10 mouse cellular contexts compared by ENCODE assay signal in genomic region chr4:41645488-41645887, GRCm38 (mm10). TPM values are rescaled to one million over a fixed set of nuclear protein-coding genes. Genes with fewer than 3 reads are reported as not detected.
DNase-seq lines count a peak whose midpoint lies in the region; ATAC-seq and TF ChIP-seq lines count a peak whose summit lies in the region.
"Had no signal": no experiment of that assay in that cellular context is flagged by ENCODE, and none has a peak within 500 bp of the region (broad histone marks: within the 10 kb centered on the region; RNA-seq: fewer than 3 reads in every experiment).

No protein-coding gene starts in this region.

- peak; percentile 60 for DNase-seq in forebrain, embryonic 14.5 days (ENCODE audit: low spot score)
- DNase-seq in 416B (ENCODE audit: low read depth): peak; percentile 45
- peak; percentile 74 for DNase-seq in lung, embryonic 14.5 days
- no peak for DNase-seq in neural tube, embryonic 10.5 days (ENCODE audit: extremely low spot score, low spot score)
- DNase-seq in hindbrain, embryonic 11.5 days (ENCODE audit: low spot score): no peak
- DNase-seq in T-cell, adult 2 months (ENCODE audit: low spot score): no peak

- no peak overlapping the region for H3K4me2 ChIP-seq in forebrain, embryonic 14.5 days (ENCODE audit: low read length)
- H3K4me2 ChIP-seq in forebrain, embryonic 12.5 days: no peak overlapping the region
- H3K4me2 ChIP-seq in lung, embryonic 14.5 days: no peak overlapping the region
- no peak overlapping the region for H3K4me2 ChIP-seq in hindbrain, embryonic 11.5 days (replicated peaks; ENCODE audit: low read depth, low read length)

- whole genome bisulfite sequencing in forebrain, embryonic 14.5 days: 37% methylated on average over 5 of the region's 5 CpGs
- 37% methylated on average over 5 of the region's 5 CpGs for WGBS in forebrain, embryonic 12.5 days
- 18% methylated on average over 5 of the region's 5 CpGs for WGBS in lung, embryonic 14.5 days
- 41% methylated on average over 5 of the region's 5 CpGs for WGBS in hindbrain, embryonic 11.5 days

- no peaks in the 10 kb centered on the region for H3K27me3 ChIP-seq in forebrain, embryonic 14.5 days (replicated peaks; ENCODE audit: control insufficient read depth, insufficient read depth, low read length)
- peaks cover 4% of the 10 kb centered on the region; the same call in 1 of the 2 replicates for H3K27me3 ChIP-seq in forebrain, embryonic 12.5 days
- H3K27me3 ChIP-seq in lung, embryonic 14.5 days (ENCODE audit: insufficient read depth, low read length): no peaks in the 10 kb centered on the region; the same call in 1 of the 2 replicates
- H3K27me3 ChIP-seq in hindbrain, embryonic 11.5 days (ENCODE audit: control insufficient read depth, insufficient read depth, low read length): no peaks in the 10 kb centered on the region

- peaks cover 3% of the 10 kb centered on the region; the same call in 1 of the 2 replicates for H3K4me1 ChIP-seq in forebrain, embryonic 14.5 days (ENCODE audit: control insufficient read depth, insufficient read depth, low read length)
- peaks cover 20% of the 10 kb centered on the region for H3K4me1 ChIP-seq in forebrain, embryonic 12.5 days
- H3K4me1 ChIP-seq in lung, embryonic 14.5 days (ENCODE audit: insufficient read depth): no peaks in the 10 kb centered on the region
- peaks cover 4% of the 10 kb centered on the region; the same call in 1 of the 2 replicates for H3K4me1 ChIP-seq in hindbrain, embryonic 11.5 days (replicated peaks; ENCODE audit: control insufficient read depth, insufficient read depth, low read length)

- H3K9ac ChIP-seq in forebrain, embryonic 14.5 days (ENCODE audit: low read length): no peak overlapping the region
- no peak overlapping the region for H3K9ac ChIP-seq in forebrain, embryonic 12.5 days
- no peak overlapping the region for H3K9ac ChIP-seq in lung, embryonic 14.5 days
- H3K9ac ChIP-seq in hindbrain, embryonic 11.5 days (ENCODE audit: low read depth, low read length): no peak overlapping the region

- TF ChIP-seq CTCF in lung, embryonic 14.5 days (IDR thresholded peaks at IDR 0.05; ENCODE audit: low read depth): peak; percentile 71

- H3K27ac ChIP-seq in forebrain, embryonic 14.5 days (ENCODE audit: low read depth, low read length): no peak overlapping the region
- H3K27ac ChIP-seq in forebrain, embryonic 12.5 days: no peak overlapping the region
- no peak overlapping the region for H3K27ac ChIP-seq in lung, embryonic 14.5 days (ENCODE audit: low read depth)
- H3K27ac ChIP-seq in hindbrain, embryonic 11.5 days (ENCODE audit: low read depth, low read length): no peak overlapping the region

- ATAC-seq in forebrain, embryonic 14.5 days: peak; percentile 44; the same call in 1 of the 2 replicates
- ATAC-seq in forebrain, embryonic 12.5 days (ENCODE audit: low FRiP score): no peak
- peak; percentile 89 for ATAC-seq in common myeloid progenitor, adult 5-6 weeks (replicated peaks; ENCODE audit: low read depth, poor library complexity, severe bottlenecking)
- peak; percentile 47; the same call in 1 of the 2 replicates for ATAC-seq in lung, embryonic 14.5 days (ENCODE audit: insufficient read depth)
- no peak for ATAC-seq in hindbrain, embryonic 11.5 days (ENCODE audit: low FRiP score)

- H3K4me3 ChIP-seq in forebrain, embryonic 14.5 days (ENCODE audit: low read depth, low read length): no peak overlapping the region
- H3K4me3 ChIP-seq in forebrain, embryonic 12.5 days (replicated peaks): no peak overlapping the region
- no peak overlapping the region for H3K4me3 ChIP-seq in lung, embryonic 14.5 days (ENCODE audit: low read depth, low read length)
- no peak overlapping the region for H3K4me3 ChIP-seq in hindbrain, embryonic 11.5 days (ENCODE audit: low read depth, low read length)
- H3K4me3 ChIP-seq: erythroblast, embryonic 14.5 days had no signal

- no peaks in the 10 kb centered on the region for H3K9me3 ChIP-seq in forebrain, embryonic 14.5 days (replicated peaks; ENCODE audit: control insufficient read depth, low read length)
- H3K9me3 ChIP-seq in forebrain, embryonic 12.5 days: no peaks in the 10 kb centered on the region
- H3K9me3 ChIP-seq in lung, embryonic 14.5 days (ENCODE audit: low read depth, low read length): no peaks in the 10 kb centered on the region
- H3K9me3 ChIP-seq in hindbrain, embryonic 11.5 days (ENCODE audit: control insufficient read depth, low read length): no peaks in the 10 kb centered on the region
- H3K9me3 ChIP-seq: G1E had no signal

- no peaks in the 10 kb centered on the region for H3K36me3 ChIP-seq in forebrain, embryonic 14.5 days (ENCODE audit: control insufficient read depth, insufficient read depth, low read length)
- no peaks in the 10 kb centered on the region for H3K36me3 ChIP-seq in forebrain, embryonic 12.5 days (replicated peaks)
- no peaks in the 10 kb centered on the region for H3K36me3 ChIP-seq in lung, embryonic 14.5 days (ENCODE audit: insufficient read depth)
- H3K36me3 ChIP-seq in hindbrain, embryonic 11.5 days (ENCODE audit: control insufficient read depth, insufficient read depth, low read length): no peaks in the 10 kb centered on the region
- H3K36me3 ChIP-seq: G1E had no signal

RNA-seq across cellular contexts. Expression of gene Enho, which starts 5.4 kb away (rescaled TPM):
- 64.7 and 73.9 TPM in 2 replicates for polyA plus RNA-seq in forebrain, embryonic 14.5 days (2014; fragmentation: Nextera tagmentation; extraction: Ambion mirVana)
- 43.2 and 44.7 TPM in 2 replicates for polyA plus RNA-seq in forebrain, embryonic 12.5 days (2016; fragmentation: Nextera tagmentation; extraction: Ambion mirVana)
- total RNA-seq in common myeloid progenitor, adult 5-6 weeks (2017): not detected in 2 replicates
- 11.5 and 15.4 TPM in 2 replicates for polyA plus RNA-seq in lung, embryonic 14.5 days (2014; fragmentation: Nextera tagmentation; extraction: Ambion mirVana)
- 42.4 and 42.7 TPM in 2 replicates for polyA plus RNA-seq in hindbrain, embryonic 11.5 days (2014; fragmentation: Nextera tagmentation; extraction: Ambion mirVana)
- polyA plus RNA-seq: G1E had no signal

RNA-seq across cellular contexts. Expression of gene Cntfr, which starts 51.4 kb away (rescaled TPM):
- polyA plus RNA-seq in forebrain, embryonic 14.5 days (2014; fragmentation: Nextera tagmentation; extraction: Ambion mirVana): 12.6 and 12.7 TPM in 2 replicates
- polyA plus RNA-seq in forebrain, embryonic 12.5 days (2016; fragmentation: Nextera tagmentation; extraction: Ambion mirVana): 21.9 and 28.3 TPM in 2 replicates
- total RNA-seq in common myeloid progenitor, adult 5-6 weeks (2017): not detected in 2 replicates
- polyA plus RNA-seq in lung, embryonic 14.5 days (2014; fragmentation: Nextera tagmentation; extraction: Ambion mirVana): 8.2 and 9.6 TPM in 2 replicates
- 27.8 and 29.5 TPM in 2 replicates for polyA plus RNA-seq in hindbrain, embryonic 11.5 days (2014; fragmentation: Nextera tagmentation; extraction: Ambion mirVana)
- polyA plus RNA-seq: erythroblast, embryonic 14.5 days had no signal

RNA-seq across cellular contexts. Expression of gene Il11ra1, which starts 54.3 kb away (rescaled TPM):
- polyA plus RNA-seq in forebrain, embryonic 14.5 days (2014; fragmentation: Nextera tagmentation; extraction: Ambion mirVana): 23.9 and 24.3 TPM in 2 replicates
- 56.6 and 62.1 TPM in 2 replicates for polyA plus RNA-seq in forebrain, embryonic 12.5 days (2016; fragmentation: Nextera tagmentation; extraction: Ambion mirVana)
- 104 and 110 TPM in 2 replicates for total RNA-seq in common myeloid progenitor, adult 5-6 weeks (2017)
- 111 and 129 TPM in 2 replicates for polyA plus RNA-seq in lung, embryonic 14.5 days (2014; fragmentation: Nextera tagmentation; extraction: Ambion mirVana)
- 83.7 TPM in 2 replicates for polyA plus RNA-seq in hindbrain, embryonic 11.5 days (2014; fragmentation: Nextera tagmentation; extraction: Ambion mirVana)

Comparison
In these comparisons a context has a peak if more than half of its experiments do, and no peak if none do; other contexts are left out.
1. ATAC-seq: peak in forebrain, embryonic 14.5 days (single experiment), common myeloid progenitor, adult 5-6 weeks (single experiment) and lung, embryonic 14.5 days (single experiment); none in forebrain, embryonic 12.5 days (single experiment) and hindbrain, embryonic 11.5 days (single experiment).
2. DNase-seq: peak in forebrain, embryonic 14.5 days (single experiment), 416B (single experiment) and lung, embryonic 14.5 days (single experiment); none in neural tube, embryonic 10.5 days (single experiment), hindbrain, embryonic 11.5 days (single experiment) and T-cell, adult 2 months (single experiment).